Mouse (Mus musculus) lung, embryonic 14.5 days (tissue): ENCODE measurements at regions not wholly inside any gene's neighbourhood (a gene's known extent, or its start where the extent isn't known, plus 50 kb on each side); places are given as distances from the start of the nearest gene placed in this dataset.

Source experiments
- ATAC-seq: fragments of 200-750 bp; cut with Nextera tagmentation; 2 replicates; pipeline ENCODE4 v1.8.0; 2017; ENCODE audit warnings: mild to moderate bottlenecking, moderate TSS enrichment, moderate library complexity; ENCODE audit not compliant: insufficient read depth
- DNase-seq: peaks from one replicate; pipeline ENCODE4 v3.0.0-alpha.2; 2015
- H3K27ac ChIP-seq: fragments of 300-500 bp; sonication (generic); 2 replicates; pipeline ENCODE4 v1.5.1; 2014; ENCODE audit warnings: low read depth, mild to moderate bottlenecking, moderate library complexity
- H3K27me3 ChIP-seq: fragments of 300-500 bp; sonication (generic); 2 replicates; pipeline ENCODE4 v1.6.1; 2014; ENCODE audit warnings: low read length, control low read depth; ENCODE audit not compliant: insufficient read depth
- H3K36me3 ChIP-seq: fragments of 300-500 bp; sonication (generic); 2 replicates; pipeline ENCODE4 v1.6.1; 2014; ENCODE audit warnings: control low read depth; ENCODE audit not compliant: insufficient read depth
- H3K4me1 ChIP-seq: fragments of 300-500 bp; sonication (generic); 2 replicates; pipeline ENCODE4 v1.6.1; 2014; ENCODE audit warnings: antibody characterized with exemption, control low read depth; ENCODE audit not compliant: insufficient read depth
- H3K4me2 ChIP-seq: fragments of 300-500 bp; sonication (generic); 2 replicates; pipeline ENCODE4 v1.6.1; 2014; ENCODE audit warnings: mild to moderate bottlenecking
- H3K4me3 ChIP-seq: fragments of 300-500 bp; sonication (generic); 2 replicates; pipeline ENCODE4 v1.5.1; 2014; ENCODE audit warnings: low read depth, low read length
- H3K9ac ChIP-seq: fragments of 300-500 bp; sonication (generic); 2 replicates; pipeline ENCODE4 v1.6.1; 2014
- H3K9me3 ChIP-seq: fragments of 300-500 bp; sonication (generic); 2 replicates; pipeline ENCODE4 v1.6.1; 2016; ENCODE audit warnings: low read depth, low read length, control low read depth
- CTCF ChIP-seq: IDR thresholded peaks from 2 replicates; pipeline ENCODE4 v1.5.1; 2016; ENCODE audit warnings: antibody characterized with exemption, low read depth
- WGBS: fragments of 180-500 bp; shearing (Covaris S2); extraction: QIAGEN DNeasy Blood & Tissue Kit; methylation state at CpG from one replicate; pipeline ENCODE4 v1.1.7; 2014; 5-methylcytosine and 5-hydroxymethylcytosine counted together

DNA sequence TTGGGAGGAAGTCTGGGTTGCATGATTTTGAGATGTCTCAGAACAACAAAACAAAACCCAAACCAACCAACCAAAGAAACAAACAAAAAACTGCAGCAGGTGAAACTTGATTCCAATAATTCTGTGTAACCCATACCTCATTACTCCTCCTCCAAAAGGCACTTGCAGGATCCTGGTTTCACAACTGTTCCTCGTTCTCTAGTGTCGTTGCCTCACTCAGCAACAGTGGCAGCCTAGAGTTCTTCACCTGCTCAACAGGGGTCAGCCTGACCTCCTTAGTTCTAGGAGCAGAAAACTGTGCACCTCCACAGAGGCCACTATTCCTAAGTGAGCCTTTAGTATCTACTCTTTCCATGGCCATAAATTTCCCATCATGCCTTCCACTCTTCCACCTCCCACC lies 72.3 kb upstream of the Vangl1 start:
- Histone ChIP-seq H3K9me3 (no peaks in the 10 kb centered on the region), H3K9ac (no peak overlapping the region), H3K36me3 (no peaks in the 10 kb centered on the region), H3K4me1 (peaks cover 9% of the 10 kb centered on the region; the same call in 1 of the 2 replicates), H3K27ac (no peak overlapping the region), H3K27me3 (no peaks in the 10 kb centered on the region), H3K4me2 (no peak overlapping the region), H3K4me3 (no peak overlapping the region)
- WGBS: 88% methylated on average over 2 of the region's 2 CpGs
- no peak for DNase-seq
- no peak for ATAC-seq
- TF ChIP-seq CTCF: no peak

DNA sequence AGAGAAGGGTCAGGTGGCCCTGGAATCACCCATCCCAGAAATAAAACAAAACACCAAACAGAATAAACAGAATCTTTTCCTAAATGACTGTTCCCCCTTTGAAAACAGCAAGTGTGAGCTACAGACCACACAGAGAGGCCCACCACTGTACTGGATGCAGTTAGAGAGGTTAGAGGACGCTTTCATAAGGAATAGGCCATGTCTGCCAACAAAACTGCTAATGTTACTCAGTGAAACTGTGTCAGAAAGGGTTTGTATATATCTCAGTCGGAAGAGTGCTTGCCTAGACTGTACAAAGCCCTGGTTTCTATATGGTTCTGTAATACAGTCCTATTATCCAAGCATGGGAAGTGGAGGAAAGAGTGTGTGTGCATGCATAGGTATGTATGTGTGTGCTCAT lies 71.8 kb upstream of the Vangl1 start:
- no peak overlapping the region for H3K4me2 ChIP-seq
- H3K9ac ChIP-seq: no peak overlapping the region
- no peaks in the 10 kb centered on the region for H3K9me3 ChIP-seq
- ATAC-seq (peak; percentile 77; the same call in 1 of the 2 replicates), DNase-seq (peak; percentile 68)
- no peaks in the 10 kb centered on the region for H3K27me3 ChIP-seq
- no peak overlapping the region for H3K4me3 ChIP-seq
- no peak overlapping the region for H3K27ac ChIP-seq
- peaks cover 9% of the 10 kb centered on the region; the same call in 1 of the 2 replicates for H3K4me1 ChIP-seq
- H3K36me3 ChIP-seq: no peaks in the 10 kb centered on the region
- no peak for TF ChIP-seq CTCF
- WGBS: 39% methylated on average over 2 of the region's 2 CpGs

DNA sequence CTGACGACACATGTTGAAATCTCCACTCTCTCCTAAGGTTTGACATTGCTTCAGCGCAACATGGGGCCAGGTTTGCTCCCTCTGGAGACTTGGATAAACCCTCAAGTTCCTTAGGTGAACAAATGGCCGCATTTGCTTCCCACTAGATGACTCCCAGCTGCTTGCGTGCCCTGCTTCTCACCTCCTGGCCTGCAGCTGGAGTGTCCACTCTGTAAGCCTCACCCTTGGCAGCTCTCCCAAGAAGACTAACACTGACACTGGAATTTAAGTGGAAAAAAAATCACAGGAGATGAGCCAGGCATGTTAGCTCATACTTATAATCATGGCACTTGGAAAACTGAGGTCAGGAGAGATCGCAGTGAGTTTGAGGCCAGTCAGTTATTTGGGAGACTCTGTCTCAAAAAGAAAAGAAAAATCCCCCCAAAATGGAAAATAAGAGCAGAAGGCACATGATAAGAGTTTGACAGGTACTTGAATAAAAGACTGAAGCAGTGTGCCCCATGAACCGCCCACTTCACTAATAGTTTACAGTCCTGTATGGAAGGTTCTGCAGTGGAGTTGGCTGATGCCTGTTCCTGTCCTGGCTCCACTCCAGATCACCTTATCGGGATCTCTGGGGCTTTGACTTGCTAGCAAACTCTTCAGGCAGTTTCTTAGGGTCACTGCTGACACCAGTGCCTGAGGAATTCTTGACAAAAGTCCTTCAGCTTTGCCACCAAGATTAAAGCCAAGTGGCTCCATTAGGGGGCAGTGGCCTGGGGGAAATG lies 70.9 kb upstream of the Vangl1 start:
- TF ChIP-seq CTCF: peak; percentile 51
- Histone ChIP-seq H3K4me1 (peaks cover 9% of the 10 kb centered on the region; the same call in 1 of the 2 replicates), H3K27ac (peak overlapping the region; percentile 15; the same call in 1 of the 2 replicates), H3K4me3 (no peak overlapping the region), H3K27me3 (no peaks in the 10 kb centered on the region), H3K36me3 (no peaks in the 10 kb centered on the region), H3K9me3 (no peaks in the 10 kb centered on the region), H3K4me2 (no peak overlapping the region), H3K9ac (no peak overlapping the region)
- WGBS: 41% methylated on average over 7 of the region's 7 CpGs
- DNase-seq: peak; percentile 66
- peak; percentile 51 for ATAC-seq

DNA sequence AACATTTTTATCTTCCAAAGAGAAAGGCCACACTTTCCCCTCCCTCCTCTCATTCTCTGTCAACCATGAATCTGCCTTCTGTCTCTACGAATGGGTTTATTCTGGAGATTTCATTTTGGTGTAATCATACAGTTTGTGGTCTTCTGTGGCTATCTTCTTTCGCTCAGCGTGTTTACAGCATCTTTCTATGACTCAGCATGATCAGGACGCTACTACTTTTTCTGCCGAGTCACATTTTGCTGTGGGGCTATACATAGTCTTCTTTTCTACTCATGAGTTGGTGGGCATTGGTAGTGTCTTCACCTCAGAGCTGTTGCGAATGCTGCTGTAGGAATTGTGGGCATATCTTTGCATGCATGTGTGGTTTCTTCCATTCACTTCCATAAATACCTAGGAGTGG lies 66.3 kb upstream of the Vangl1 start:
- Histone ChIP-seq H3K4me3 (no peak overlapping the region), H3K9ac (no peak overlapping the region), H3K4me2 (no peak overlapping the region), H3K27ac (no peak overlapping the region), H3K9me3 (no peaks in the 10 kb centered on the region), H3K4me1 (peaks cover 7% of the 10 kb centered on the region; the same call in 1 of the 2 replicates), H3K36me3 (no peaks in the 10 kb centered on the region), H3K27me3 (no peaks in the 10 kb centered on the region)
- no peak for DNase-seq
- 82% methylated on average over 6 of the region's 6 CpGs for WGBS
- no peak for TF ChIP-seq CTCF
- no peak for ATAC-seq

DNA sequence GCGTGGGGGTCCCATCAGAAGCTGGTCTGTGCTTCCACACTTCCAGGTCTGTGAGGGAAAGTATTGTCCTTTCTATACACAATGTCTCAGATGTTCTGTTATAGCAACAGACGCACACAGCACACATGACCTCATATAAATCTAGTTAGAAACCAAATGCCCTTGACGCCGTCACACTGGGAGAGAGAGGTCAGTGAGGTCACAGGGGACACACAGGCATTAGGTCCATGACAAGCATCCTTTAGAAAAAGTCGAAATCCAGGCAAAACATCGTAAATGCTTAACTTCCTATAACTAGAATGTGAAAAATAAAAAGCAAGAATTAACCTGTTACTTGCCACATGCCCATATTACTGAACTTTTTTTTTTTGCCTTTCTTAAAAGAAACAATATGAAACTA lies 65.8 kb upstream of the Vangl1 start:
- Histone ChIP-seq H3K27ac (no peak overlapping the region), H3K4me2 (no peak overlapping the region), H3K4me3 (no peak overlapping the region), H3K4me1 (peaks cover 1% of the 10 kb centered on the region; the same call in 1 of the 2 replicates), H3K9me3 (no peaks in the 10 kb centered on the region), H3K27me3 (no peaks in the 10 kb centered on the region), H3K9ac (no peak overlapping the region), H3K36me3 (no peaks in the 10 kb centered on the region)
- no peak for DNase-seq
- 66% methylated on average over 6 of the region's 6 CpGs for WGBS
- no peak for ATAC-seq
- no peak for TF ChIP-seq CTCF

DNA sequence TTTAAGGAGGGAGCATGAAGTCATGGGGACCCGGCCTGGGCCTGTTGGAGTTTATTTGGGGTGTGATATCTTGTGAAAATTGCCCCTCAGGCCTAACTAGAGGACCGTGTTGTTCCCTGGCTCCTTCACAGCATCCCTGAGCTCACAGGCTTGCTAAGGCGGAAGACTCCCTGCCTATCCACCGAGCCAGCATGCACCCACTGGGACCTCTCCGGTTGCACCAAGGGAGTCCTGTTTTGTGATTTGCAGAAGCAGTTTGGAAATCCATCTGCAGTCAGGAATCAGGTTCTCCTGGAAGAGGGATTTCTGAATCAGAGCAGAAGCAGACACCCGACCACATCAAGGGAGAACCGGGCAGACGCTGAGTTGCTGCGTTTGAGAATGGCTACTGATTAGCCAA lies 61.6 kb upstream of the Vangl1 start:
- Histone ChIP-seq H3K4me2 (no peak overlapping the region), H3K27me3 (no peaks in the 10 kb centered on the region), H3K4me3 (no peak overlapping the region), H3K9ac (no peak overlapping the region), H3K9me3 (no peaks in the 10 kb centered on the region), H3K4me1 (no peaks in the 10 kb centered on the region), H3K27ac (no peak overlapping the region), H3K36me3 (no peaks in the 10 kb centered on the region)
- ATAC-seq: no peak
- no peak for TF ChIP-seq CTCF
- 71% methylated on average over 9 of the region's 9 CpGs for WGBS
- no peak for DNase-seq

DNA sequence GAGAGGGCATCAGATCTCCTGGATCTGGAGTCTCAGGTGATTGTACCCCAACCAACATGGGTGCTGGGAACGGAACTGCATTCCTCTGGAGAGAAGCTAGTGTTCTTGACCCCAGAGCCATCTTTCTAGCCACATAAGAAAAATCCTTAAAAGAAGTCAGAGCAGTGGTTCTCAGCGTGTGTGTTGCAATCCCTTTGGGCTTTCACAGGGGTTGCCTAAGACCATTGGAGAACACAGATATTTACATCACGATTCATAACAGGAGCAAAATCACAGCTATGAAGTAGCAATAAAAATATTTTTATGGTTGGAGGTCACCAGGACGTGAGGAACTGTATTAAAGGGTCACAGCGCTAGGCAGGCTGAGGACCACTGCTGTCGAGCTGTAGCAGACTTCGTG lies 60.7 kb upstream of the Vangl1 start:
- WGBS: 60% methylated on average over 7 of the region's 7 CpGs

More for the DNA sequence above, 60.7 kb upstream of the Vangl1 start:
- Histone ChIP-seq H3K27ac (no peak overlapping the region), H3K4me2 (no peak overlapping the region), H3K4me1 (no peaks in the 10 kb centered on the region), H3K9me3 (no peaks in the 10 kb centered on the region), H3K9ac (no peak overlapping the region), H3K4me3 (no peak overlapping the region), H3K36me3 (no peaks in the 10 kb centered on the region), H3K27me3 (no peaks in the 10 kb centered on the region)
- no peak for TF ChIP-seq CTCF
- ATAC-seq (no peak), DNase-seq (no peak)
